Mouse (Mus musculus): ENCODE results near the gene Atp6v0e2.
A peak's percentile ranks its signal among the peaks of the same experiment; 100 is the strongest.
"Not testable (repeated sequence)": the region's sequence is repeated elsewhere in the genome, so short reads cannot be mapped to it uniquely, and the experiment has no call there.

The Atp6v0e2 gene

DNA sequence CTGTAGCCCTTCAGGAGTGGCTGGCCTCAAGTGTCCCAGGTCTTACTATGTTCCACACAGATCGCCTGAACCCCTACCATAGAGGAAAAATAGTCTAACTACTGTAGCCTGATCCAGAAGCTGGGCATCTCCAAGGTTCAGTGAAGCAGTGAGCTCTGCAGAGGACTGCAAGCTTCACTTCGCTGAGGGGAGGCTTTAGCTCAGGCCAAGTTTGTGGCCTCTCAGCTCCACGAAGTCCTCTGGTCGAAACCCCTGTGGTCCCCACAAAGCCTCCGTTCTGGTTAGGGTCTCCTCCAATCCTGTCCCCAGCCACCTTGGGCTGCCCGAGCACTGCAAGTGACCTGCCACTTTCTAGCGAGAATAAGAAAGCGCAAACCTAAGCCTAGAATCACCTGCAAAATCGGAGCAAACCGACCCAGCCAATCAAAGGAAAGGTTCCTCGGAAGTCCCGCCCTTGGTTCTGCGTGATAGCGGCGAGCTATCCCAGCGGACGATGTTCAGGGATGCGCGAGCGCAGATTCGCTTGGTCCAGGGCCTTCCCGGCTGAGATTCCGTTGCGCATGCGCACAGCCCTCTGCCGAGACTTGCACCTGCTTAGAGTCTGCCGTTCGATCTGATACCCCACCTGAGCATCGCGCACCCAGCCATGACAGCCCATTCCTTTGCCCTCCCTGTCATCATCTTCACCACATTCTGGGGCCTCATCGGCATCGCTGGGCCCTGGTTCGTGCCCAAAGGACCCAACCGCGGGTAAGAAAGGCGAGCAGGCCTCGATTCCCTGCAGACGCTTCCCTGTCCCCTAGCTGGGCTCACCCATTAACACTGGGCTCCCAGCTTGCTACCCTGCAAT, at the start of gene Atp6v0e2:
TSS of gene Atp6v0e2 (plus strand) at position 511 of the 850 bp plus-strand sequence.
- peak in 1 of 2 experiments; percentile 37 for DNase-seq (ENCODE audit: low spot score in 2 of 2)

DNA sequence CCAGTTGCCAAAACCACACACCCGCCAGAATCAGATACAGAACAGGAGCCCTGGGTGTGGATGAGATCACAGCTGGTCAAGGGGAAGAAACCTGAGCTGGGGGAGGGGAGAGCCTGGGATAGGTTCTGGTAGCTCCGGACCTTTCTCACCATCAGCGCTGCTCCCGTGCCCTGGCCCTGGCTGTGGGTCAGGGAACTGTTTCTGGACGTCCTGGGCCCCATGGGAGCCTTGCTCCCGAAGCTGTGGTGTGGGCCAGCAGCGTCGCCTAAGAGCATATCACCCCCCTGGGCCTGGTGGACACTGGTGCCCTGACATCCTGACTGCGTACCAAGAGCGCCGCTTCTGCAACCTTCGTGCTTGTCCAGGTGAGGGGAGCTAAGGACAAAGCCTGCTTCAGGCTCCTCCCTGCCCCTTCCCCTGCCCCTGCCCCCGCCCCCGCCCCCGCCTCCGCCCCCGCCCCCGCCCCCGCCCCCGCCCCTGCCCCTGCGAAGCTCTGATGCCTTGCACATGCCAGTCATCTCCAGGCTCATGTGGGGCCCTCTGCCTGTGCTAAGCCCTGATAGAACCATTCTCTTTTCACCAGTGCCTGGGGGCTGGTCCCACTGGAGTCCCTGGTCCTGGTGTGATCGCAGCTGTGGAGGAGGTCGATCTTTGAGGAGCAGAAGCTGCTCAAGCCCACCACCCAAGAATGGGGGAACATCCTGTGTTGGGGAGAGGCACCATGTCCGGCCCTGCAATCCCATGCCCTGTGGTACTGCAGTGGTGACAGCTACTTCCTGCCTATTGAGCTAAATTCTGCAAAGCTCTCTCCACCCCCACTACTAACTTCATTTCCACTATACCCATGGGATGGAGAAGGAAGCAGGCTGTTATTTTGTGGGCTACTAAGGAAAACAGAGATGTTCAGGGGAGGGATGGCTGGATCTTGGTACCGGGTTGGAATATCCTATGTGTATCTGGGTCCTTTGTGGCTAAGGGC, 49.4 kb upstream of the Atp6v0e2 start:
- DNase-seq (ENCODE audit: low spot score in 2 of 2) = no peak

DNA sequence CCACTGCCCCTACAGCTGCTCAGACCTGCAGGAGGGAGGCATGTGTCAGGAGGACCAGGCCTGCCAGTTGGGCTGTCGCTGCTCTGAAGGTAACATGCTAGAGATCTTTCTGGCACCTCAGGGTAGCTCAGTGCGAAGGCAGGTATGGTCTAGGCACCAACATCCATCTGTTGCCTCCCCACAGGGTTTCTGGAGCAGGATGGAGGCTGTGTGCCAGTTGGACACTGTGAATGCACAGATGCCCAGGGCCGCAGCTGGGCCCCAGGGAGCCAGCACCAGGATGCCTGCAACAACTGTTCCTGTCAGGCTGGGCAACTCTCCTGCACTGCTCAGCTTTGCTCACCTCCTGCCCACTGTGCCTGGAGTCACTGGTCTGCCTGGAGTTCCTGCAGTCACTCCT, 47.7 kb upstream of the Atp6v0e2 start:
- DNase-seq (ENCODE audit: low spot score in 2 of 2) = no peak

DNA sequence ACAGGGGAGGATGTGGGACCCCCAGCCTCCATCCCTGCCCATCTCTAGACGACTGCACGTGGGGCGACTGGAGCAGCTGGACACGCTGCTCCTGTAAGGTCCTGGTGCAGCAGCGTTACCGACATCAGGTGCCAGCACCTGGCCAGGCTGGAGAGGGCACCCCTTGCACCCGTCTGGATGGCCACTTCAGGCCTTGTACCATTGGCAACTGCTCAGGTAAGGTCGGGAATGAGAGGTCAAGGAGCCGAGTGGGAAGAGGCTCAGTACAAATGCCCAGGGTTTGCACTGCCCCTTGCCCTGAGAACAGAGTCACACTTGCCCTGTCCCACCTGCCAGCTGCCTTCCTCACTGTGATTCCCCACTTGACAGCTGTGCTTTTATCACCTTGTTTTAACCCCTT, 46.1 kb upstream of the Atp6v0e2 start:
- no peak for DNase-seq (ENCODE audit: low spot score in 2 of 2)

DNA sequence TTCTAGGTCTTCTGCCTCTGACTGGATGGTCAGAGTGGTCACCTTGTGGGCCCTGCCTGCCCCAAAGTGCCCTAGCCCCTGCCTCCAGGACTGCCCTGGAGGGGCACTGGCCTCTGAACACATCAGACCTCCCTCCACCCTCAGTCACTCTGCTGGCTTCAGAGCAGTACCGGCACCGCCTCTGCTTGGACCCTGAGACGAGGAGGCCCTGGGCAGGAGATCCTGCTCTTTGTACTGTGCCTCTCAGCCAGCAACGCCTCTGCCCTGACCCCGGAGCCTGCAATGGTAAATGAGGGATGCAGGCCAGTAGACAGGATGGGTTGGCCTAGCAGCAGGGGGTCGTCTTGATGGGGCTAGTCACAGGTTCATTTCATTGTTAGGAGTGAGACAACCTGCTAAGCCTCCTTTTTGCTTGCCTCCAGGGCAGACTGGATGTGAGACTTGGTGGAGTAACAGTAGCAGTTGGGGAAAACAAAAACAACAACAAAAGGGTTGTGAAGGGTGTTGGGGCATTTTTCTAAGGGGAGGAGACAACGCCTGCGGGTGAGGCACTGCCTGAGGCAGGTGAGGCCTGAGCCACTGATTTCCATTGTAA, 44.2 kb upstream of the Atp6v0e2 start:
- no peak for DNase-seq (ENCODE audit: low spot score in 2 of 2)

DNA sequence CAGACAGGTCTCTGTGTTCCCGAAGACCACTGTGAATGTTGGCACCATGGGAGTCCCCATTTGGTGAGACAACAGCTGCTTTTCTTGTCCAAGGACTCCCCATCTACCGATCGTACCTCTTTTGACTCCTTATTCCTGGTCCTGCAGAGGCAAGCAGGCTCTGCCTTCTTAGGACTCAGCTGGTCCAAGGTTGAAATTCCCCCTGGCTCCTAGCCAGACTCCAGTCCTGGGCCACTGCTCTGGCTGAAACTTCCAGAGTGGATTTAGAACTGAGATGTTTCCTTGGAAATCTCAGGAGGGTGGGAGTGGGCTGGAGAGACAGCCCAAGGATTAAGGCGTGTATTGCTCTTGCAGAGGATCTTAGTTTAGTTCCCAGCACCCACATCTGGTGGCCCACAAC, 39.9 kb upstream of the Atp6v0e2 start:
- no peak for DNase-seq (ENCODE audit: low spot score in 2 of 2)

DNA sequence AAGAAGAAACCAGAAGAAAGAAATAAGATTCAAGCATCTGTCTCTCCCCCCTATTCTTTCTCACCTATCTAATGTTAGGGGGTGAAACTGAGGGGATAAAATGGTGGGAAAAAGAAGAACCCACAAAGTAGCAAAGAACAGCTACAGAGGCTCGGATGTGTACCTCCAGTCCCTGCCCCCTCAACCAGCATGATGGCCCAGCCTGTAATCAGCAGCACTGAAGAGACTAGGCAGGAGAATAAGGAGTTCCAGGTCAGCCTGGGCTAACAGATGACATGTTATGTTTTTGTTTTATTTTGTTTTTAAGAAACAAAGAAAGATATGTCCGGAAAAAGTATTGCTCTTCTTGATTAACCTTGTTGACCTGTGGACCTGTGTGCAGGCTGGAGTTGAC, 33.6 kb upstream of the Atp6v0e2 start:
- no peak for DNase-seq (ENCODE audit: low spot score in 2 of 2)

DNA sequence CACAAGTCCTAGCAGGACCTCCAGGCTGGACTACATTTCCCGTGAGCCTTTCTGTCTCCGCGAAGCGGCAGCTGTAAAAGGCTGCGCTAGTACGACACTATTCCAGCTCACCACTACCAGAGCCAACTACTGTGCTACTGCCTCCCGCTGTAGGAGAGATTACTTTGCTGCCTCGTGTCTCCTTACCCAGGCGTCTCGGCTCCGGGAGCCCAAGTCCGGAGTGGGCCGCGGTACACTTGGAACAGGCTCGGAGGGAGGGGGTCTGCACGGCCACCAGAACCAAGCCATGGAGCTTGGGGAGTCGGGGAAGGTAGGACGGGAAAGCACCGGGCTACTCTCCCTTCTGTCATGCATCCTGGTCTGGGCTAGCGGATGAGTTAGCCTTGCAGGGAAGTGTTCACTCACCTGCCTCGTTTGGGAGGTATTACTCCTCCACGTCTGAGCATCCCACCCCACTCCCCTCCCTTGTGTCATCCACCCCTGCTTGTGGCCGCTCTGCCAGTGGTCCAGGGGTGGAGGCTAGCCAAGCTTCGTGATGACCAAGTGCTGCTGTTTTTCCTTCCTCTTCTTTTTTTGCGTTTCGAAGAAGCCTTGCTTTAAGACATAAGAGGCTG, 33.1 kb upstream of the Atp6v0e2 start:
- DNase-seq (ENCODE audit: low spot score in 2 of 2) = peak; percentile 25 to 55

DNA sequence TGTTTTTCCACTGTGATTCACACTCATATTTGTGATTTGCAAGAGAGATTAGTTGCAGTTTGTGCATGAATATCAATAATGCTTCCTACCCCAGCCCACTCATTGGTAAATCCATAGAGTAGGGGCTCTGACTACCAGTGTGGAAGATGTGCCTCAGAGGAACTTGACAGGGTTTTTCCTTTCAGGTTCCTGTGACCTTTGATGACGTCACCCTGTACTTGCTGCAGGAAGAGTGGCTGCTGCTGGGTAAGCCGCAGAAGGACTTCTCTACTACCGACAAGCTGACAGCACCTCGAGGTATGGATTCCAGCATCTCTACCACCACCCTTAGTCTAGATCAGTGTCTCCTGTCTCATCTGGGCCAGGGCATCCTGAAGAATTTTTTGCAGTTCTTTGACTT, 29.3 kb upstream of the Atp6v0e2 start:
- no peak for DNase-seq (ENCODE audit: low spot score in 2 of 2)

DNA sequence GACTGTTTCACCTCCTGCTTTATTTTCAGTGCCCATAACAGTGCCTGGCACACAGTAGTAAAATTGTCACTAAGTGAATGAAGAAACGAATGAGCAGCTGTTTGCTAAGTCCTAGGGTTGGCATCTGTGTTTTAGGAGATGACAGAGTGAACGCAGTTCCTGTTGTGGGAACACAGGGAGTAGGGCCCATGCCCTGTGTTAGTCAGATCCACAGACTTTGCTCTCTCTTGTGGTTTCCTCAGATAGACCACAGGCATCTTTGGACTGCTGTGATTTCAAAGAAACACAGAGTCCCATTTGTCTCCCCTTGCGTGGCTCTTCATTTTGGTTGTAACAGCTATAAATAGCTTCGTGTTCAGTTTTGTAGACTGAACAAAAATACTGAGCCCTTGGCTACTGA, 27.0 kb upstream of the Atp6v0e2 start:
- no peak for DNase-seq (ENCODE audit: low spot score in 2 of 2)

DNA sequence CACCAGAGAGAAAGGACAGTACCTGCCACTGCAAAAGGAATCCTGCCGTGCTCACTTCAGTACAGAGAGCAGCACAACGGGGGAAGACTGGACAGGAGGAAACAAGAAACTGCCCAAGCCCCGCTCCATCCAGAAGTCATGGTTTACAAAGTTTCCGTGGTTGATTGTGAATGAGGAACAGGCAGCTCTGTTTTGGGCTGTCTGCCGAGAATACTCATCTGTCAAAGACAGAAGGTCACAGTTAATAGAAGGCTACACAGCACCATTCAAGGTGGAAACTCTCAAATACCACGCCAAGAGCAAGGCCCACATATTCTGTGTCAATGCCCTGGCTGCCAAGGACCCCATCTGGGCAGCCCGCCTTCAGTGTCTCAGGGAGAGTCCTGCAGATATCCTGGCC, 25.6 kb upstream of the Atp6v0e2 start:
- no peak for DNase-seq (ENCODE audit: low spot score in 2 of 2)

DNA sequence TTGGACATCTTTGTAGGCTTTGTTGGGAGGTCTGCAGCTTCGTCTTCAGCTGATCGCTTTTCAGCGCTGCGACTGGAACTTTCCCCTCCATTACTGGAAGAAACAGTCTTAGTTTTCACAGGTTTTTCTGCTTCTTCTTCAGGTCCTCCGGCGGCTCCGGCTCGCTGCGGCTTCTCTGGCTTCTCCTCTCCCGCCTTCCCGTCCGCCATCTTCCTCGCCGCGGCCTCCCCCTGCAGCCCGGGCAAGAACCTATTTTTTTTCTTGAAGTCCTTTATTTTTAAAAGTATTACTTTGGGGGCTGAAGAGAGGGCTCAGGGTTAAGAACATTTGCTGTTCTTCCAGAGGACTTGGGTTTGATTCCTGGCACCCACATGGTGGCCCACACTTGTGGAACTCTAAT, 12.5 kb upstream of the Atp6v0e2 start:
- DNase-seq (ENCODE audit: low spot score in 2 of 2) = not testable (repeated sequence)

DNA sequence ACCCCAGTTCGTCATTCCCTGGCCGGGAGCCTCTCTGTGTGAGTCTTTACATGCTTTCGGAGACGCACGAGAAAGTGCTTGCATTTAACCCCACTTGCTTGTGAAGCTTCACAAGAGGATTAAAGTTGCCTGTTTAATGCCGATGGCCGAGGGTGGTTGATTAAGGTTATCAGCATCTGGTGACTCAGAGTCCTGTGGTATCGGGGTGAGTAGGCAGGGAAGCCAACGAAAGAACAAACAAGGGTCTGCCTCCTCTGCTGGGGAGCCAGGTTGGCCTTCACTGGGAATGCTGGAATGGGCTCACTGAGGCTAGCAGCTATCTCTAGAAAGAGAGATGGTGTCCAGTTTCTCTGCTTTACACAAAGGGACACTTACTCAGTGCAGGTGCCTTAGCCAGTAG, 9.5 kb upstream of the Atp6v0e2 start:
- no peak for DNase-seq (ENCODE audit: low spot score in 2 of 2)

DNA sequence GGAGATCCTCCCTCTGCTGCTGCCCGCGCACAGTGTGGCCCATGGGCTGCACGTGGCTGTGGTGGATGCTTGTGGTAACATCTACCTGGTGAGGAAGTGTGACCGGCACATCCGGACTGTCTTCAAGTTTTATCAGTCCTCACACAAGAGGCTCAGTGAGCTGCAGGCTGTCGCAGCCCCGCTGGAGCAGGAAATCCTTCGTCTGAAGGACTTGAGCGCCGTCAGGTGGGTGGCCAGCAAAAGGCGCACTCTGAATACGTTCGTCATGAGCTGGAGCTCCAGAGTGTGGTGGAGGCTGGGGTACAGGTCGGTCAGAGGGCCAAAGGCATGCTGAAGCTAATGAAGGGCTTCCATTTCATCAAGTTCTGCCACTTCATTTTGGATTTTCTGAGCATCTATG, 8.2 kb upstream of the Atp6v0e2 start:
- DNase-seq (ENCODE audit: low spot score in 2 of 2) = no peak

DNA sequence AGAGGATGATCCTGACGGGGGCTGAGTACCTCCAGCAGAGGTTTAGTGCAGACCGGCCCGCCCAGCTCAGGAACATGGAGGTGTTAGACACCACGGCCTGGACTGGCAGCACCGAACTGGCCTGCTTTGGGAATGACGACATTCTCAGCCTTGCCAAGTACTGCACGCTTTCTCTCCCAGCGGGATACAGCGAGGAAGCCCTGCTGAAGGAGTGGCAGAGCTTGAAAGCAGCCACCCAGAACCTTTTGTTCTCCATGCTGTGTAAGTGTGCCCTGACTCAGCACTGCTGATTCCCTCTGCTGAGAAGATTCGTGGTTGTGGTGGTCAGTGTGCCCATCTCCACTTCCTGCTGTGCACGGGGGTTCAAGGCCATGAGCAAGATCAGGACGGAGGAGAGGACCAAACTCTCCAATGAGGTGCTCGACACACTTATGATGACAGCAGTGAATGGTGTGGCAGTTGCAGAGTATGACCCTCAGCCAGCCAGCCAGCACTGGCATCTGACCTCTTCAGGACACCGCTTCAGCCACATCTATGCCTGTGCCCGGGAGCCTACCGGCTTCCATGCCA, 7.5 kb upstream of the Atp6v0e2 start:
- DNase-seq (ENCODE audit: low spot score in 2 of 2) = no peak

DNA sequence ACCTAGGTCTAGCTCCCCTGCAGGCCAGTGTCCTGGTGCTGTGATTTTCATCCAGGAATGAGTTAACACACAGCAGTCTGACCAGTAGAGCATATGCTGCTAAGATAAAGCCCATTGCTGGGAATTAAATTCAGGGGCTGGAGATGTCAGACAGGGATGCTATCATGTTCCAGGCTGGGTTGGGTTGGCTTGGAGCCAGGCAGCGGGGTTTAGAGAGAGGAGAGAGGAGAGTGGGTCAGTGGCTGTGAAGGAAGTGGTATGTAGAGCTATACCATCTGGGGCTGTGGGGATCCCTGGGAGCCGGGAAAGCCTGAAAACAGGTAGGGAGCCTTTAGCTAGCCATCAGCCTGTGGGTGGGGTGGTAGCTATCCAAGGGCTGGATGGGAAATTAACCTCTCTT, 6.6 kb upstream of the Atp6v0e2 start:
- no peak for DNase-seq (ENCODE audit: low spot score in 2 of 2)

DNA sequence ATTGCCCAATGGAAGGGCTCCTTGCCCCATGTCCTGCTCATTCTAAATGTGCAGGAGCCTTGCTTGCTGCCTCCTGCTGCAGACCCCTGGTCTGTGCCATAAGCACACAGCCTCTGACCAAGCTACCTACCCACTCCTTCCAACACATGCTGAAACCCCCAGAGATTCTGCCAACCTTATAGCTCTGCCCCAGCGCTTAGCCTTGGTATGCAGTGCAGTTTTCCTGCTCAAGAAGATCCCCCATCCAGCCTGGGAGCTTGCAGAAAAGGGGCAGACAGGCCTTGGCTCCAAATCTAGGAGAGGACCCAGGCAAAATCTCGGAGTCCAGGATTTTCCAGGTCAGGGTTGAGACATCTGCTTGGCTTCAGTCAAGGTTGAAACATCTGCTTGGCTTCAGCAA, 3.9 kb upstream of the Atp6v0e2 start:
- no peak for DNase-seq (ENCODE audit: low spot score in 2 of 2)

DNA sequence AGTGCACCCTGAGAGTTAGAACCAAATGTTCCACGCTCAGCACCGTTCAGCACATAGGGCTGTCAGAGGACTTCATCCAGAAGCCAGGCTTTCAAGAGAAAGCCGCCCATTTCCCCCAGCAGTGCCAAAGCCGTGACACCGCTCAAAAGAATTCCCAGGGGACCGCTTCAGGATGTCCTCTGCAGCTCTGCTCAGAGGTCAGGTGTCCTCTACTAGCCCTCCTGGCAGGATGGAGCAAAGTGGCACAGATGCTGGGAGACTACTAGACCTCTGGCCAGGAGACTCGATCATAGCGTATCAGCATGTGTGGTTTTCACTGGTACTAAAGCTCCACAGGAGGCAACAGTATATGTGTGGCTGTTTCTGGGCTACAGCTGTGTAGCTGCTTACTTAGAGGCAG, 2.5 kb upstream of the Atp6v0e2 start:
- DNase-seq (ENCODE audit: low spot score in 2 of 2) = no peak

DNA sequence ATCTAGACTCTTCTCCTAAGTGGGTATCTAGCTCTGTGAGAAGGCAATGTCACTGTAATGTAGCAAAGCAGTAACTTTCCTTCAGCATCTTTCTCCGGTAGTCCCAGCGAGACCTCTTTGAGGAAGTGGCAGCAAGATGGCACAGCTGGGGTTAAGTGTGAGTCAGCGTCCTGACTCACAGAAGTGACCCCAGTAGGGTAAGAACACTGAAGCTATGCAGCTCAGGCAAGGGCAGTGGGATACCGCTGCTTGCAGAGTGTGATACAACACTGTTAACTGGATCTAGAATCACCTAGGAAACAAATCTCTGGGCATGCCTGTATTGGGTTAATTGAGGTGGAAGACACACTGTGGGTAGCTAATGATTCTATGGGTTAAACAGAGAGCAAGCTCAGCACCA, 1.3 kb upstream of the Atp6v0e2 start:
- DNase-seq (ENCODE audit: low spot score in 2 of 2) = no peak

DNA sequence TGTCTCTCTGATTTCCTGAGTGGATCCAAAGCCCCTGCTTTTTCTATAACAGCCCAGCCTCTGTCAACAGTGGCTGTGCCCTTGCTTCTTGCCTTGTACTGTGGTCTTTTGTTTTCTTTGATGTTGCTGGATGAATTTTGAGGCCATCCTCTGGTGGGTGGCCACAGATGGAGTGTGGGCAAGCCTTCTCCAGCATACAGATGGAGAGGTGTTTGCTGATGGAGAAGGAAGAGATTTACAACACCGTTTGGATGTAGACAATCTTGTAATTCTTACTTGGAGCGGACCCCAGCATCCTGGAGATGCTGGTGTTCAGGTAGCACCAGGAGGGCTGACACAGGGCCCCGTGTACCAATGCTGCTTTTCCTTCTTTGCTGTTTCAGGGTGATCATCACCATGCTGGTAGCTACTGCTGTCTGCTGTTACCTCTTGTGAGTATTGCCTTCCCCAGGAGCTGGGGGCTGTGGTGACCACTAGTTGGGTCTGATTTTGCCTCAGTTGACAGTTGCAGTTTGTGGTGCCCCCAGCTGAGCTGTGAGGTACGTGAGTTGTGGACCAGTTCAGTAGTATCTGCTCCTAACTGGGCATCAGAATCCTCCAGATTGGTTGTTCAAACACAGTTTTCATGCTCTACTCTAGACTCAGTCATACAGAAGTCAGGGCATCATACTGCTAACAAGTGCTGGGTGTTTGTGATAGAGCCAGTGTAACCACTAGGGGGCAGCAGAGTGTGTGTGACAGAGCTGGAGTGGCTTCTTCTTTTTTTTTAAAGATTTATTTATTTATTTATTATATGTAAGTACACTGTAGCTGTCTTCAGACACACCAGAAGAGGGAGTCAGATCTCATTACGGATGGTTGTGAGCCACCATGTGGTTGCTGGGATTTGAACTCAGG, 1.7 kb downstream of the Atp6v0e2 start:
- peak; percentile 28 to 80 for DNase-seq (ENCODE audit: low spot score in 2 of 2)

DNA sequence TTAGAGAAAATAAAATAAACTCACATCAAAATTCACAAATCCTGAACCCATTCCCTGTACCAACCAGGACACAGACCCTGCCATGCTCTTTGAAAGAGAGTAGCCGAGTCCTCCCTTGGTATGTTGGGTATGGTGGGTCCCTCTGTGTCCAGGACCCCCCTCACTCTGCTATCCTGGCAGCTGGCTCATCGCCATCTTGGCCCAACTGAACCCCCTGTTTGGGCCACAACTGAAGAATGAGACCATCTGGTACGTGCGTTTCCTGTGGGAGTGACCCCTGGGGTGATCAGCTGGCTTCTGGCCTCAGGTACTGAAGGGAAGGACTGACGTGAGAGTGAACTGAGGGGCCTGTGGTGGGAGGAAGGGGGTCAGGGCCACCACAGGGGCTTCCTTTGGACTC, 2.4 kb downstream of the Atp6v0e2 start:
- no peak for DNase-seq (ENCODE audit: low spot score in 2 of 2)
